Mouse (Mus musculus): ENCODE results near the gene Pcdh17.

Pcdh17 gene

DNA sequence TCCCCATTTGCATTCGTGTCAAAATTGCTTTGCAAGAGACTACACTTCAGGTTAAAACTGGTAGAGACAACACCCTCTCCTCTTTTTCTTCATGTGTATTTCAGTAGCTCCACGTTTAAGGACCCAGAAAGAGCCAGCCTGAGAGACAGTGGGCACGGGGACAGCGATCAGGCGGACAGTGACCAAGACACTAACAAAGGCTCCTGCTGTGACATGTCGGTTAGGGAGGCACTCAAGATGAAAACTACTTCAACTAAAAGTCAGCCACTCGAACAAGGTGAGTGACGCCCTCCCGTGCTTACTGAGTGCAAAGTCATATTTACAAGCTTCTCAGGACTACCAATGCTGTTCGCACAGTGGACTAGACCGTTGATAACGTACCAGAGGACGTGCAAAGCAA is 34.0 kb downstream of the Pcdh17 start:
- no peak for DNase-seq (ENCODE audit: low spot score in 2 of 2)

DNA sequence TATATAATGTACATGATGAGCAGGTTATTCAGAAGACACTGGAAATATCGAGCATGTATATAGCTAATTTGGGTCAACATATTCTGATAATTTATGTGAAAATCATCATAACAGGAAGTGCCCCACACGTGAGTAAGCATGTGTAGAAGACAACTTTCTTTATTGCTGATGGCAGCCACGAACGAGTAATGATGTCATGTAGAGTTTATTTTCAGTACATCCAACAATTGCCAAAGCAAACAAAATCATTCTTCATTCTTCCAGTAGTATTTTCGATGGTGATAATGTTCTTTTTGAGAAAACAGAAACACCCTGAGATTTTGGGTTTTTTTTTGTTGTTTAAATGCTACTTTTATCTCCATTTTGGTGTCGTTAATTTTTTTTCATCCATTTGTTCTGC is 37.2 kb downstream of the Pcdh17 start:
- no peak for DNase-seq (ENCODE audit: low spot score in 2 of 2)

DNA sequence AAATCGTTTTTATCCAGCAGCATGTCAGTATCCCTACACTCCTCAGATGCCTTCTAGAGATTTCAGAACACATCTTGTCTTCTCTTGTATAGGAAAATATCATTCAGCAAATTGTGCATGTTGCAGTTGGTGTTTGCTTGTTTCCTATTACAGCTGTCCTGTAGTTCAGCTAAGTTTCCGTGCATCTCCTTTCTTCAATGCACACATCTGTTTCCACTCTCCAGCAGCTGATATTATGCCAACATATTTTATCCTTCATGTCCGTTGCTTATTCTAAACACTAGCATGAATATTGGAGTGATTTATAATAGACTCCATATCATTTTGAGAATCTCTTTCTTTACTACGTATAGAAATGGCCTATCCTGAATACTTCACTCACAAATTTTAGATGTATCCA is 41.0 kb downstream of the Pcdh17 start:
- no peak for DNase-seq (ENCODE audit: low spot score in 2 of 2)

DNA sequence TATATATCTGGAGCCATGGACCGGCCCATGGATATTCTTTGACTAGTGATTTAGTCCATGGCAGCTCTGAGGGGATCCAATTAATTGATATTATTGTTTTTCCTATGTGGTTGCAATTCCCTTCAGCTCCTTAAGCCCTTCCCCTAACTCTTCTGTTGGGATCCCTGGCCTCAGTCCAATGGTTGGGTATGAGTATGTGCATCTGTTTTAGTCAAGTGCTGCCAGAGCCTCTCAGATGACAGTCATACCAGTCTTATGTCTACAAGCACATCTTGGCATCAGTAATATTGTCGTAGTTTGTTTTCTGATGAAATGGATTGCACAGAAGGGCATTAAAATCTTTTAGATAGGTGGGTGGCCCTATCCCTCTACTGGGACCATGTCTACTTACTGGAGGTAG is 67.6 kb downstream of the Pcdh17 start:
- no peak for DNase-seq (ENCODE audit: low spot score in 2 of 2)

DNA sequence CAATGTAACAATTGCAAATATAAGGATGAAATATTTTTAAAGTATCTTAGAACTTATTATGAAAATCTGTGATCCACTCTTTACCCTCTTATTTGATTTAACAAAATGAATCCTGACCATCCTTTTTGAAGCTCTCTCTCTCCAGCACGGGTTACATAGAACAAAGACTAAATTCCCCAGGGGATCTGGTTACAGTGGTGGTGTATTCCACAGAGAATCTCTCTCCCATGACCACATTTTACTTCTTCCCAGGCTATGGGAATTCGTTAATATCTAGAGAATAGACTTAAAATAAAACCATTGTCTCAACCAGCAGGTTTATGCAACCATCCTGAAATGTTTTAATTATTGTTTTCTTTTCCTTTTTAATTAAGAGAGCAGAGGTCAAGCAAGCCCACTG is 89.0 kb downstream of the Pcdh17 start:
- DNase-seq (ENCODE audit: low spot score in 2 of 2), result no peak

DNA sequence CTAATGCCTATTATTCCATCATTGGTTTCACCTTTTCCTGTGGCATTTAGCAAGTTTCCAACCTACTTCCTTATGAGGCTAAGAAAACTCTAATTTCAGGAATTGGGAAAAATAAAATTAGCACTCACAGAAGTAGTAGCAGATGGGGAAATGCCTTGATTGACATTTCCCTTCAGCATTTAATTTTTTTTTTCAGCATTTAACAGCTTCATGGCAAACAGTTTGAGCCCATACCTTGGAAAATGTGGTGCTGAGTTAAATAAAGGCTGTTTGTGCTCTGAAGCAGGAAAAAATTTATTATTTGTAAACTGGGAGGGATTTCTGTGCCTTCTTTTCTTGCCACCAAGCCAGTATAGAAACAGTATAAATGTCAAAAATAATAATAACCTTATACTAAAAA is 91.9 kb downstream of the Pcdh17 start:
- DNase-seq (ENCODE audit: low spot score in 2 of 2), result no peak

DNA sequence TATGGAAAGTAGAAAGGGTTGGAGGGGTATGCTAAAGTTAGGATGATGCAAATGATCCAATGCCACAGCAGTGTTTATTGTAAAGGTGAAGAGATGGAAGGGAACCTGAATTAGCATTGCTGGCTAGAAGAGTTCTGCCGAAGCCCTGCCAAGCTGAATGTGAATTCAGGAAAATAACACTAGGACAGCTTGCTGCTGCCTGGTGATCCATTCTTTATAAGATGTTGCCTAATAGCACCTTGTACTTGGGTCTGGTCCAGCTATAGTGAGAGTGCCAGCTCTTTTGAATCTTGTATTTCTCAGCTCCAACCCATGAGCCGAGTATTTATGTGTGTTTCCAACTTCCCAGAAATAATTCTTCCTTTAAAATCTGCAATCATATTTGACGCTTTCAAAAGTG is 98.5 kb downstream of the Pcdh17 start:
- no peak for DNase-seq (ENCODE audit: low spot score in 2 of 2)

DNA sequence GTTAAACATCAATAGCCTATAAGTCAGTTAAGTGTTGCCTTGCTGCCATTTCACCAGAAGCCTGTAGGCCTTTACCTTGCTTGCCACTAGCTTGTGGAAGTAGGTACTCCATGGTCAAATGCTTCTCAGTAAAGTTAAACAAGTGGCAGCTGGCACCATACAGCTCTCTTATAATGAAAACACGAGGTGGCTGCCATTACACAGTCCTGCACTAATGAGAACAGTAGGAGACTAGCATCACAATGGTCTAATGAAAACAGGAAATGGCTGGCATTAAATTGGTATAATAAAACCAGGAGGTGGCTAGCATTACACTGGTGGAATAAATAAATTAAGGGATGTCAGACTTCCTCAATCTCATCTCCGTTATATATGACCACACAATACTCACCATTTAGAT is 102.6 kb downstream of the Pcdh17 start:
- DNase-seq (ENCODE audit: low spot score in 2 of 2), result no peak

DNA sequence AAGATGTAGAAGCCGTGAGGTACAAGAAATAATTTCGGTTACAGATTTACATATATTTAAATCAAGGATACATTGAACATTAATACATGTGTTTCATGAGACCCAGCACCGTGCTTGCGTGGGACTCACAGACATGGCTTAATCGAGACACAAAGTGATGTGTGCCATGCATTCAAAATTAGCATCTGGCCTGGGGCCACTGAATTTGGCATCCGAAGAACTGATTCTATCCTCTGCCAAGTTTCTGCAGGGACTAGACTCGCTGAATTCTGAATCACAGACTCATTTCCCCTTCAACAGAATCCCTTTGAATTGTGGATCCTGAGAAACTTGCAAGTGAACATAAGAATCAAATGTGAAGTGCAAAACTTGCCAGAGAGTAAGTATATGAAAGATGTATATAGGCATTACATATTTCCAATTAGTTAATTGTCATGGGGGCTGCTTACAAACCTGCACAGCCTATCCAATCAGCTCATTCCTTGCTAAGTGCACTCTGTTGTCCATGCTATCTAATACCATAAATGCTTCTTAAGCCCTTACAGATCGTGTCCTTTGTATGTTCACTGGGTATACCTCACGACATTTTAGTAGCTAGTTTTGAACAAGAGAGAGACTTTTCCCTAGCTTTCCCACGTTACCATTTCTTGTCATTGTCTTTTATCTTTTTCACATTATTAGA is 104.3 kb downstream of the Pcdh17 start:
- DNase-seq (ENCODE audit: low spot score in 2 of 2), result no peak

DNA sequence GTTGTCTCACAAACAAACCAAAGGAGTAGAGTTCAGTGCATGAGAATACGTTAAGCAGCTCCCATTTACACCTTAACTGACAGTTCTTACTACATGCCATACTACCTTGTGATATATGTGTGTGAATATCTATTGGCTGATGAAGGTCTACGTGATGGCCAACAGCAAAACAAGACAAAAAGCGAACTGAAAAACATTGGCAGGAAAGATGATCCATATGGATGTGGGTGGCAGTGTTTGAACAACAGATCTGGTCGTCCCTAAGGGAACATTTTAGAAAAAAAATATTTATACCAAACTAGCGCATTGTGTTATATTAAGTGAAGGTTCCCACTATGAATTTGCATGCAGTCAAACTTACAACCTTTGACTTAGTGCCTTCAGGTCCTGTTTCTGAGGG is 108.2 kb downstream of the Pcdh17 start:
- DNase-seq (ENCODE audit: low spot score in 2 of 2), result no peak

DNA sequence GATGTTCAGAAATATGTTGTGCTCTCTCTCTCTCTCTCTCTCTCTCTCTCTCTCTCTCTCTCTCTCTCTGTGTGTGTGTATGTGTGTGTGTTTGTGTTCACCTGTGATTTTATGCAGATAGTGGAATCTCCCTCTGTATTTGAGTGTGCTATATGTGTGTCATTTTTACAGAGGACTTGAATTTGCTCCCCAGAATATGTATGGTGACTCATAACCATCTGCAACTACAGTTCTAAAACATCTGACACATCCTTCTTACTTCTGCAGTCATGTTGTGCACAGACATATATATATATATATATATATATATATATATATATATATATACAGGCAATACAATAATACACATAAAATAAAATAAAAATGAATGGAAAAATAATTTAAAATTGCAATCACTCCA is 127.7 kb downstream of the Pcdh17 start:
- DNase-seq (ENCODE audit: low spot score in 2 of 2), result no peak

All from heart, adult 9 months (tissue).